Mouse (Mus musculus) left cerebral cortex, postnatal 4 days (tissue): Measurements from ENCODE around the gene Itch. TPM values are rescaled to one million over a fixed set of nuclear protein-coding genes. Genes with fewer than 3 reads are reported as not detected.
"Not testable (repeated sequence)": the region's sequence is repeated elsewhere in the genome, so short reads cannot be mapped to it uniquely, and the experiment has no call there.

Source experiments
- DNase-seq: peaks from one replicate; pipeline ENCODE4 v3.0.0-alpha.2; 2022
- intact Hi-C: fragments of 180-260 bp; cut with DNase I; formaldehyde crosslinking; loops from one replicate; pipeline ENCODE4 v1.15.1; 2025
- total RNA-seq, 2 experiments: library from RNA; stranded (reverse); gene quantifications; 2 replicates each; pipeline ENCODE4 v1.2.3; 2021

The Itch gene
- total RNA-seq: 10 to 100 TPM; 39.0 to 43.4 TPM

DNA sequence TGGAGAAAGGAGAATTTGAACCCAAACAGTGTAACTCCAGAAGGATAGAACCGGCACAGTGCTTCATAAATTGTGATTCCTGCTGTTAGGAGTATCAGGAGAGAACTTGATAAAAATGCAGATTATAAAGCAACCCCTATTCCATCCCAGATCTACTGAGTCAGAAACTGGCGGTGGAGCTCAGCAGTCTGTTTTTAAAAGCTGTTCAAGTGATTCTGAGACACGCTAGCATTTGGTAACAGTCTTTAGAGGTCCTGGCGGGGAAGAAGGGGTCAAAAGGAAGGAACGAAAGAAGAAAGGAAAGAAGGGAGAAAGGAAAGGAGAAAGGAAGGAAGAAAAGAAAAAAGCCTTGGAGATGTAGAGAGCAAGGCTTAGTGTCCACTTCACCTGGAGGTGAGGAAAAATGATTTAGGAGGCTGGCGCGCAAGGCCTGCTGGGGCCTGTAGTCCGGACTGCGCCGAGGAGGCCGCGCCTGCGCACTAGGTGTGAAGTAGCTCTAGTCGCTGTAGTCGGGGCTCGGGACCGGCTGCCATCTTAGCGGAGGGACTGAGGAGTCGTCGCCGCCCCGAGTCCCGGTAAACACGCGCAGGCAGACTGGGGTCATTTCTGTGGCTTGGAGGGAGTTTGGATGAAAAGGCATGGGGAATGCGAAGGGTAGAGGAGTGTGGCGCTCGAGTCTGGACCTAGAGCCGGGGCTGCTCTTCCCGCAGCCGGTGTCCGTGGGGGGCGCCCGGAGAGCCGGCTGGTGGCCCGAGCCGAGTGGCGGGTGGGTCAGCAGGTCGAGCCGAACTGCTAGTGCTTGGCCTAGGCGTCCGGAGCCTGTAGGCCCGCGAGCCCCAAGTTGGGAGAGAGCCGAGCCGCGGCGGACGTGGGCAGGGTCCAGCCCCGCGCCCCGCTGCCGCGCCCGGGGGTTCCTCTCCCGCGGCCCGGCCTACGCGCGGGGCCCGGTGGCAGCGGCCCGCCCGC, at the start of gene Itch:
TSS of gene Itch (plus strand) at position 499 of the 966 bp plus-strand sequence.
- intact Hi-C loops: no loop called here
- peak; percentile 96 for DNase-seq

DNA sequence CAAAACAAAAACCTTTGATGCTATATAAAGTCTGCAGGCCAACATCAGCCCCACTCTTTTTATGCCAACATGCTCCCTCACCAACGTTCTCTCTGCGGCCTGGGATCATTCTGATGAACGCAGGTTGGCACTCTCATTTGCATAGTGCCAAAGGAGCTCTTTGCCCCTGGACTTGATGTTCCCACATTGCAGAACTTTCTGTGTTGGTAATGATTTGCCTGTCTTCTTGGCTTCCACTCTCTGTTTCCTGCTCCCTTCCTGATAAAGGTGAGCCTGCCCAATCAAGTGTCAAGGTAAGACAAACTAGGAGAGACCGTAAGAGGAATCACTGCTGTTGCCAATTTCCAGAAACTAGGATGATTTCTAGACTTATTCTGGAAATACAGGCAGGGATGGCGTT, 48.8 kb upstream of the Itch start:
- intact Hi-C loops: no loop called here

GRCm38 (mm10) chr2:155086328-155086727, 47.0 kb upstream of the Itch start:
- no peak for DNase-seq
- intact Hi-C loops: no loop called here

More for the DNA sequence above, 48.8 kb upstream of the Itch start:
- DNase-seq: no peak

DNA sequence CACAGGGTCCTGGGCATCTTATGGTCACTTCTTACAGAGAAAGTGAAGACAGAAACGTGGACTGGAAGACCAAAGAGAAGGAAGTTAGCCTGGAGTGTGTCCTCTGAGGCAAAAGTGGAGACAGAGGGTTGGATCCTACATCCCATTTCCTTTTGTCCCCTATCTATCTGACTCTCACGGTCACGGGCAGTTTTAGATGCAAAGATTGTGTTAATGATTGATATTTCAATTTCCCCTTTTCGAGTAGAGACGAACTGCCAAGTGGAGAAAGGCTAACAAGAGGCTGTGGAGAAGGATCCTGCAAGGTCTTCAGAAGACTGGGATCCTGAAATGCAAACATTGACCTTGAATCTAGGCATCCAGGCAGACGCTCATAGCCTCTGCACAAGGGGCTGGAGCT, 45.0 kb upstream of the Itch start:
- intact Hi-C loops: no loop called here
- DNase-seq: no peak

- intact Hi-C loops: no loop called here
- peak; percentile 19 for DNase-seq
These were observed 42.2 kb upstream of the Itch start for GRCm38 (mm10) chr2:155090909-155091742.

DNA sequence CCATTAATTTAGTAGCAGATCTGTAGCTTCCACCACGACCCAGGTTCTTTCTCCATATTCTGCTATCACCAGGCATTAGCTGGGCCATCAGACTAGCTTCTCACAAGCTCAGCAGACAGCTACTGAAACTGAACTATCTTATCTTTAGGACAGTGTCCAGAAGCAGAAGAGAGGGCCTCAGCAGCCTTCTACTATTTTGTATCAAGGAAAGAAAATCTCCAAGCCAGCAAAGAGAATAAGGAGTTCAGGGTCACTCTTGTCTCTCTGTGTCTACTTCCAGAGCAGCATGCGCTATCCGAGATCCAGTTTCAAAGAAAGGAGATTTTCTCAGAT, 41.6 kb upstream of the Itch start:
- DNase-seq: no peak
- intact Hi-C loops: no loop called here

- no peak for DNase-seq
- intact Hi-C loops: no loop called here
These were observed 39.9 kb upstream of the Itch start for GRCm38 (mm10) chr2:155093418-155093817.

DNA sequence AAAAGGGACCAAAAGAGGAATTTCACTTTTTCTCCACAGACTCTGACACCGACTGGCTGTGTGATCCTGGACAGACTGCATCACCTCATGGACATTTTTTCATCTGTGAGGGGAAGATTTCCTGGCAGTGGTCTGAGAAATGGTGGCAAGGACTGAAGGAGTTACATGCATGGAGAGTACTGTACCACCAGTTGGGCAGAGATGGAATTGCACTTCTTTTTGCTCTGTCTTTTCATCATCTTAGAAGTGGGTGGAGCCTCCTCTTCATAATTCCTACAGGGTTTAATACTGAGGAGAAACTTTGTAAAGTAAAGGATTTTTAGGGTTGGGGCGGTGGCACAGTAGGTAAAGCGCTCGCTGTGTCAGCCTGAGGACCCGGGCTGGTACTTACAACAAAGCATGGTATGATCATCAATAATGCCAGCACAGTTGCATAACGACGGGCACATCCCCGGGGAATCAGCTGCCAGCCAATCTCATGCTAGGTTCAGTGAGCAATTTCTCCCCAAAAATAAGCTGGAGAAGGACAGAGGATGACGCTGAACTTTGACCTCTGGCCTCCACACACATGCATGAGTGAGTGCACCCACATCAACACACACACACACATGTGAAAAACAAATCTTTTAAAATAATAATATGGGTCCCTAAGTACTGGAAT, 34.5 kb upstream of the Itch start:
- intact Hi-C loops: no loop called here
- DNase-seq: no peak

DNA sequence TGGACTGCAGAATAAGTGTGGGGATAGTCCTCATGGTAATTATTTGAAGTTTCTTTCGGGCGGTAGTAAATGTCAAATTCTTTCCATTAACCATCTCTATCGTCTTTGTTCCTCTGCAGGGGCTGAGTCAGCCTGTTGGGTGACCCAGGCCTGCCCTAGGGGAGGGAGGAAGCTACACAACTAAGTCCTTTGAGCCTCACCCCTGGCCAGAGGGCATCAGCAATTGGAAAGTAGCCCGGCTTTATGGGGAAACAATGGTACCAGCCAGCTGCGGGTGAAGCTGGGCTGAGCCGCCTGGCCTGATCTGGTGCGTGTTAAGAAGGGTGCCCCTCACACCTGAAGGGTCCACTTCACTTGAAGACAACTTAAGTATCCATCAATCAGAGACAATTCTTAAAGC, 33.9 kb upstream of the Itch start:
- DNase-seq: no peak
- intact Hi-C loops: no loop called here

- intact Hi-C loops: no loop called here
- no peak for DNase-seq
These were observed 33.1 kb upstream of the Itch start for GRCm38 (mm10) chr2:155099994-155100795.

- DNase-seq: no peak
- intact Hi-C loops: no loop called here
These were observed 32.5 kb upstream of the Itch start for GRCm38 (mm10) chr2:155100796-155101259.

- intact Hi-C loops: no loop called here
- no peak for DNase-seq
These were observed 31.5 kb upstream of the Itch start for GRCm38 (mm10) chr2:155101761-155102181.

DNA sequence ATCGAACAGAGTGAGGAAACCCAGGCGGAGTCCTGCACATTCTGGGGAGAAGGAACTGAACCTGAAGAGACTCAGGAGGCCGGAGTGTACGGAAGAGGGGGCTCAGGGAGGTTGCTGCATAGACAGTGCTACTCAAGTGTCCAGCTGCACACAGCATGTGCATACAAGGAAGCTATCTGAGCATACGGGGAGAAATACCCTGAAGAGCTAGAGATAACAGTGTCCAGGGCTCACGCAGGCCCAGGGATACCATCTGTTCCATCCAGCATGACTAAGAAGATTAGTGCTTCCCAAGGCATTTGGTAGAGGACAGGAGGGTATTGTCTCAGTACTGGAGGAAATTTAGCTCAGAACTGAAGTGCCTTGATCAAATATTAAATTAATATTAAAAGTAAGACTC, 29.7 kb upstream of the Itch start:
- peak; percentile 29 for DNase-seq
- intact Hi-C loops: no loop called here

- DNase-seq, intact Hi-C loops: not testable (repeated sequence)
These were observed 26.0 kb upstream of the Itch start for GRCm38 (mm10) chr2:155107276-155107675.

- intact Hi-C loops: no loop called here
- no peak for DNase-seq
These were observed 18.0 kb upstream of the Itch start for GRCm38 (mm10) chr2:155115216-155115830.

- intact Hi-C loops: no loop called here
- DNase-seq: no peak
These were observed 910 bp downstream of the Itch start for GRCm38 (mm10) chr2:155133977-155134860.

- intact Hi-C loops: no loop called here
These were observed 1.8 kb downstream of the Itch start for GRCm38 (mm10) chr2:155135092-155135491.

DNA sequence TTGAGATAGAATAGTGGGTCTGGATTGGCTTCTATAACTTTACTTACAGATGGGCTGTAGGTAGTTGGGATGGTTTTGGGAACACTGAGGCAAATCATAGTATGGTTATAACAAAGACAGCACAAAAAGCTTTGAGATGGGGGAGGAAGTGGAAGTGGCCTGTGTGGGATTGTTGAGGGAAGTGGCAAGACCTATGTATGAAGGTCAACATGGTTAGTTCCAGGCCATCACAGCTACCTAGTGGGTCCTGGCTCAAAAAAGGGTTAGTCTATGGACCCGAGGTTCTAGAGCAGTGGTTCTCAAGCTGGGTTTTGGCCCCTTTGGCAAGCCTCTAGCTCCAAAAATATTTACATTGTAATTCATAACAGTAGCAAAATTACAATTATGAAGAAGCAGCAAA, 2.2 kb downstream of the Itch start:
- intact Hi-C loops: no loop called here
- no peak for DNase-seq

More at GRCm38 (mm10) chr2:155135092-155135491, 1.8 kb downstream of the Itch start:
- no peak for DNase-seq

- intact Hi-C loops: no loop called here
- no peak for DNase-seq
These were observed 7.7 kb downstream of the Itch start for GRCm38 (mm10) chr2:155140986-155141385.
